Mouse (Mus musculus): ENCODE data around the gene Lingo3. TPM values are rescaled to one million over a fixed set of nuclear protein-coding genes. Genes with fewer than 3 reads are reported as not detected.
"Not testable (repeated sequence)": the region's sequence is repeated elsewhere in the genome, so short reads cannot be mapped to it uniquely, and the experiment has no call there.

The Lingo3 gene
- polyA plus RNA-seq, 1 experiment from 2014 or later: 0.05 TPM

- no peak overlapping the region for H3K4me3 ChIP-seq (replicated peaks; ENCODE audit: low read length)
- no peak for ATAC-seq (ENCODE audit: insufficient read depth, low FRiP score)
- no peaks in the 10 kb centered on the region for H3K27me3 ChIP-seq (ENCODE audit: control insufficient read depth, insufficient read depth, low read length)
- H3K9me3 ChIP-seq (replicated peaks; ENCODE audit: control insufficient read depth, low read length): no peaks in the 10 kb centered on the region
- no peak overlapping the region for H3K4me2 ChIP-seq (ENCODE audit: low read depth, low read length)
- no peak overlapping the region; the same call in 1 of the 2 replicates for H3K9ac ChIP-seq (ENCODE audit: low read length)
- H3K36me3 ChIP-seq (ENCODE audit: control insufficient read depth, insufficient read depth, low read length): no peaks in the 10 kb centered on the region
- peak overlapping the region; percentile 43 for H3K27ac ChIP-seq (ENCODE audit: low read length)
- H3K4me1 ChIP-seq (ENCODE audit: control insufficient read depth, insufficient read depth, low read length): no peaks in the 10 kb centered on the region
- 32% methylated on average over 3 of the region's 3 CpGs for WGBS
These were observed 24.4 kb downstream of the Lingo3 start for GRCm38 (mm10) chr10:80819406-80819805.

- Histone ChIP-seq H3K4me2 (ENCODE audit: low read depth, low read length) (no peak overlapping the region), H3K9me3 (replicated peaks; ENCODE audit: control insufficient read depth, low read length) (no peaks in the 10 kb centered on the region), H3K36me3 (ENCODE audit: control insufficient read depth, insufficient read depth, low read length) (no peaks in the 10 kb centered on the region), H3K27ac (ENCODE audit: low read length) (peak overlapping the region; percentile 43; the same call in 1 of the 2 replicates), H3K4me1 (ENCODE audit: control insufficient read depth, insufficient read depth, low read length) (no peaks in the 10 kb centered on the region), H3K27me3 (ENCODE audit: control insufficient read depth, insufficient read depth, low read length) (no peaks in the 10 kb centered on the region), H3K9ac (ENCODE audit: low read length) (no peak overlapping the region), H3K4me3 (replicated peaks; ENCODE audit: low read length) (no peak overlapping the region)
- 50% methylated on average over 6 of the region's 6 CpGs for WGBS
- peak; percentile 74; the same call in 1 of the 2 replicates for ATAC-seq (ENCODE audit: insufficient read depth, low FRiP score)
These were observed 25.1 kb downstream of the Lingo3 start for GRCm38 (mm10) chr10:80818599-80819281.

- H3K36me3 ChIP-seq (ENCODE audit: control insufficient read depth, insufficient read depth, low read length); ATAC-seq (ENCODE audit: insufficient read depth, low FRiP score); H3K27ac ChIP-seq (ENCODE audit: low read length); H3K4me3 ChIP-seq (replicated peaks; ENCODE audit: low read length); H3K4me2 ChIP-seq (ENCODE audit: low read depth, low read length); H3K9ac ChIP-seq (ENCODE audit: low read length); H3K4me1 ChIP-seq (ENCODE audit: control insufficient read depth, insufficient read depth, low read length); H3K27me3 ChIP-seq (ENCODE audit: control insufficient read depth, insufficient read depth, low read length); H3K9me3 ChIP-seq (replicated peaks; ENCODE audit: control insufficient read depth, low read length): not testable (repeated sequence)
- 83% methylated on average over 7 of the region's 7 CpGs for WGBS
These were observed 25.9 kb downstream of the Lingo3 start for GRCm38 (mm10) chr10:80817955-80818354.

- no peak for ATAC-seq (ENCODE audit: insufficient read depth, low FRiP score)
- Histone ChIP-seq H3K27me3 (ENCODE audit: control insufficient read depth, insufficient read depth, low read length) (no peaks in the 10 kb centered on the region), H3K36me3 (ENCODE audit: control insufficient read depth, insufficient read depth, low read length) (no peaks in the 10 kb centered on the region), H3K4me2 (ENCODE audit: low read depth, low read length) (no peak overlapping the region), H3K4me3 (replicated peaks; ENCODE audit: low read length) (no peak overlapping the region), H3K27ac (ENCODE audit: low read length) (no peak overlapping the region), H3K4me1 (ENCODE audit: control insufficient read depth, insufficient read depth, low read length) (no peaks in the 10 kb centered on the region), H3K9me3 (replicated peaks; ENCODE audit: control insufficient read depth, low read length) (no peaks in the 10 kb centered on the region), H3K9ac (ENCODE audit: low read length) (no peak overlapping the region)
- 53% methylated on average over 2 of the region's 2 CpGs for WGBS
These were observed 26.7 kb downstream of the Lingo3 start for GRCm38 (mm10) chr10:80817164-80817563.

- H3K9me3 ChIP-seq (replicated peaks; ENCODE audit: control insufficient read depth, low read length); H3K9ac ChIP-seq (ENCODE audit: low read length); H3K36me3 ChIP-seq (ENCODE audit: control insufficient read depth, insufficient read depth, low read length); H3K27ac ChIP-seq (ENCODE audit: low read length); H3K4me3 ChIP-seq (replicated peaks; ENCODE audit: low read length); ATAC-seq (ENCODE audit: insufficient read depth, low FRiP score); H3K4me2 ChIP-seq (ENCODE audit: low read depth, low read length); H3K27me3 ChIP-seq (ENCODE audit: control insufficient read depth, insufficient read depth, low read length); H3K4me1 ChIP-seq (ENCODE audit: control insufficient read depth, insufficient read depth, low read length): not testable (repeated sequence)
- 70% methylated on average over 3 of the region's 3 CpGs for WGBS
These were observed 27.5 kb downstream of the Lingo3 start for GRCm38 (mm10) chr10:80816303-80816702.

GRCm38 (mm10) chr10:80814800-80815199, 29.0 kb downstream of the Lingo3 start:
- no peaks in the 10 kb centered on the region for H3K9me3 ChIP-seq (replicated peaks; ENCODE audit: control insufficient read depth, low read length)
- no peak overlapping the region for H3K4me2 ChIP-seq (ENCODE audit: low read depth, low read length)
- no peak overlapping the region for H3K4me3 ChIP-seq (replicated peaks; ENCODE audit: low read length)
- H3K36me3 ChIP-seq (ENCODE audit: control insufficient read depth, insufficient read depth, low read length): no peaks in the 10 kb centered on the region
- ATAC-seq (ENCODE audit: insufficient read depth, low FRiP score): no peak
- H3K27ac ChIP-seq (ENCODE audit: low read length): no peak overlapping the region
- WGBS: 64% methylated on average over 7 of the region's 7 CpGs
- H3K9ac ChIP-seq (ENCODE audit: low read length): no peak overlapping the region
- peaks cover 3% of the 10 kb centered on the region; the same call in 1 of the 2 replicates for H3K27me3 ChIP-seq (ENCODE audit: control insufficient read depth, insufficient read depth, low read length)
- H3K4me1 ChIP-seq (ENCODE audit: control insufficient read depth, insufficient read depth, low read length): peaks cover 5% of the 10 kb centered on the region; the same call in 1 of the 2 replicates

GRCm38 (mm10) chr10:80813366-80813765, 30.5 kb downstream of the Lingo3 start, which contains the start of gene Jsrp1:
Gene Jsrp1 (minus strand): TSS chr10:80813498.
- ATAC-seq (ENCODE audit: insufficient read depth, low FRiP score): no peak
- Histone ChIP-seq H3K9me3 (replicated peaks; ENCODE audit: control insufficient read depth, low read length) (no peaks in the 10 kb centered on the region), H3K27me3 (ENCODE audit: control insufficient read depth, insufficient read depth, low read length) (peaks cover 3% of the 10 kb centered on the region; the same call in 1 of the 2 replicates), H3K9ac (ENCODE audit: low read length) (peak within 1 kb of the TSS; percentile 46; the same call in 1 of the 2 replicates), H3K27ac (ENCODE audit: low read length) (no peak within 1 kb of the TSS), H3K4me2 (ENCODE audit: low read depth, low read length) (no peak within 1 kb of the TSS), H3K4me1 (ENCODE audit: control insufficient read depth, insufficient read depth, low read length) (peaks cover 9% of the 10 kb centered on the region; the same call in 1 of the 2 replicates), H3K36me3 (ENCODE audit: control insufficient read depth, insufficient read depth, low read length) (no peaks in the 10 kb centered on the region), H3K4me3 (replicated peaks; ENCODE audit: low read length) (no peak within 1 kb of the TSS)
- WGBS: 76% methylated on average over 4 of the region's 4 CpGs

- no peak overlapping the region for H3K4me2 ChIP-seq (ENCODE audit: low read depth, low read length)
- peaks cover 13% of the 10 kb centered on the region; the same call in 1 of the 2 replicates for H3K4me1 ChIP-seq (ENCODE audit: control insufficient read depth, insufficient read depth, low read length)
- 34% methylated on average over 5 of the region's 5 CpGs for WGBS
- H3K27ac ChIP-seq (ENCODE audit: low read length): no peak overlapping the region
- peaks cover 3% of the 10 kb centered on the region; the same call in 1 of the 2 replicates for H3K27me3 ChIP-seq (ENCODE audit: control insufficient read depth, insufficient read depth, low read length)
- H3K36me3 ChIP-seq (ENCODE audit: control insufficient read depth, insufficient read depth, low read length): no peaks in the 10 kb centered on the region
- no peaks in the 10 kb centered on the region for H3K9me3 ChIP-seq (replicated peaks; ENCODE audit: control insufficient read depth, low read length)
- ATAC-seq (ENCODE audit: insufficient read depth, low FRiP score): no peak
- peak overlapping the region; percentile 46; the same call in 1 of the 2 replicates for H3K9ac ChIP-seq (ENCODE audit: low read length)
- no peak overlapping the region for H3K4me3 ChIP-seq (replicated peaks; ENCODE audit: low read length)
These were observed 31.3 kb downstream of the Lingo3 start for GRCm38 (mm10) chr10:80812391-80813041.

GRCm38 (mm10) chr10:80810084-80810483, 33.8 kb downstream of the Lingo3 start:
- Histone ChIP-seq H3K4me2 (ENCODE audit: low read depth, low read length) (no peak overlapping the region), H3K9ac (ENCODE audit: low read length) (no peak overlapping the region), H3K9me3 (replicated peaks; ENCODE audit: control insufficient read depth, low read length) (no peaks in the 10 kb centered on the region), H3K4me3 (replicated peaks; ENCODE audit: low read length) (no peak overlapping the region), H3K36me3 (ENCODE audit: control insufficient read depth, insufficient read depth, low read length) (no peaks in the 10 kb centered on the region), H3K4me1 (ENCODE audit: control insufficient read depth, insufficient read depth, low read length) (peaks cover 21% of the 10 kb centered on the region), H3K27me3 (ENCODE audit: control insufficient read depth, insufficient read depth, low read length) (peaks cover 3% of the 10 kb centered on the region; the same call in 1 of the 2 replicates), H3K27ac (ENCODE audit: low read length) (no peak overlapping the region)
- ATAC-seq (ENCODE audit: insufficient read depth, low FRiP score): no peak
- 9% methylated on average over 20 of the region's 20 CpGs for WGBS

All from stomach, embryonic 16.5 days (tissue).